8 mouse cellular contexts compared by ENCODE assay signal in genomic region chr17:34591994-34592375, GRCm38 (mm10). TPM values are rescaled to one million over a fixed set of nuclear protein-coding genes. Genes with fewer than 3 reads are reported as not detected.
DNase-seq lines count a peak whose midpoint lies in the region; ATAC-seq and TF ChIP-seq lines count a peak whose summit lies in the region.

No protein-coding gene starts in this region.

- H3K4me3 ChIP-seq in embryonic facial prominence, embryonic 13.5 days = peak overlapping the region; percentile 86
- peak overlapping the region; percentile 97 for H3K4me3 ChIP-seq in heart, embryonic 10.5 days
- H3K4me3 ChIP-seq in liver, embryonic 12.5 days = peak overlapping the region; percentile 92
- peak overlapping the region; percentile 42 for H3K4me3 ChIP-seq in myocyte
- H3K4me3 ChIP-seq in stomach, embryonic 14.5 days (ENCODE audit: low read depth, low read length) = peak overlapping the region; percentile 87

- peak overlapping the region; percentile 74 for H3ac ChIP-seq in myocyte (ENCODE audit: control insufficient read depth, insufficient read length)

- no peaks in the 10 kb centered on the region for H3K9me3 ChIP-seq in embryonic facial prominence, embryonic 13.5 days
- no peaks in the 10 kb centered on the region for H3K9me3 ChIP-seq in heart, embryonic 10.5 days
- no peaks in the 10 kb centered on the region for H3K9me3 ChIP-seq in liver, embryonic 12.5 days (replicated peaks)
- H3K9me3 ChIP-seq in stomach, embryonic 14.5 days (ENCODE audit: control insufficient read depth, low read depth, low read length) = no peaks in the 10 kb centered on the region

- peak; percentile 23; the same call in 1 of the 2 replicates for ATAC-seq in embryonic facial prominence, embryonic 13.5 days (ENCODE audit: insufficient number of reproducible peaks, insufficient read depth, low FRiP score, low TSS enrichment, low read depth)
- peak; percentile 66 for ATAC-seq in liver, embryonic 12.5 days
- ATAC-seq in stomach, embryonic 14.5 days (ENCODE audit: insufficient number of reproducible peaks, insufficient read depth, low FRiP score, low read depth) = peak; percentile 34; the same call in 1 of the 2 replicates

- no peaks in the 10 kb centered on the region for H3K79me2 ChIP-seq in myocyte (ENCODE audit: control insufficient read depth, insufficient read depth)

- peaks cover 28% of the 10 kb centered on the region for H3K36me3 ChIP-seq in embryonic facial prominence, embryonic 13.5 days
- peaks cover 24% of the 10 kb centered on the region for H3K36me3 ChIP-seq in heart, embryonic 10.5 days
- peaks cover 28% of the 10 kb centered on the region for H3K36me3 ChIP-seq in liver, embryonic 12.5 days
- H3K36me3 ChIP-seq in myocyte (ENCODE audit: control insufficient read depth, insufficient read depth) = no peaks in the 10 kb centered on the region
- H3K36me3 ChIP-seq in stomach, embryonic 14.5 days (ENCODE audit: control insufficient read depth, insufficient read depth, low read length) = peaks cover 17% of the 10 kb centered on the region

- peaks cover 72% of the 10 kb centered on the region for H3K4me1 ChIP-seq in embryonic facial prominence, embryonic 13.5 days
- peaks cover 84% of the 10 kb centered on the region for H3K4me1 ChIP-seq in heart, embryonic 10.5 days
- H3K4me1 ChIP-seq in liver, embryonic 12.5 days = peaks cover 88% of the 10 kb centered on the region
- H3K4me1 ChIP-seq in stomach, embryonic 14.5 days (ENCODE audit: control insufficient read depth, insufficient read depth, low read length) = peaks cover 54% of the 10 kb centered on the region

- H3K27ac ChIP-seq in embryonic facial prominence, embryonic 13.5 days = peak overlapping the region; percentile 99
- H3K27ac ChIP-seq in heart, embryonic 10.5 days = peak overlapping the region; percentile 100
- H3K27ac ChIP-seq in liver, embryonic 12.5 days = peak overlapping the region; percentile 89
- peak overlapping the region; percentile 99 for H3K27ac ChIP-seq in stomach, embryonic 14.5 days (ENCODE audit: low read length)

- TF ChIP-seq POLR2A in myocyte (IDR thresholded peaks at IDR 0.05; ENCODE audit: insufficient read length, low read depth) = peak; percentile 88

- WGBS in embryonic facial prominence, embryonic 13.5 days = 1% methylated on average over 20 of the region's 35 CpGs
- under 1% methylated on average over 33 of the region's 35 CpGs for WGBS in heart, embryonic 10.5 days
- 2% methylated on average over 20 of the region's 35 CpGs for WGBS in liver, embryonic 12.5 days (ENCODE audit: insufficient replicate concordance)
- WGBS in stomach, embryonic 14.5 days = under 1% methylated on average over 25 of the region's 35 CpGs

- DNase-seq in B cell, adult 2 months = peak; percentile 77 to 79
- DNase-seq in adrenal gland, postnatal 4 days (ENCODE audit: low spot score in 2 of 2) = peak; percentile 75 to 84
- DNase-seq in heart, embryonic 10.5 days (ENCODE audit: low spot score) = peak; percentile 97
- peak; percentile 82 for DNase-seq in kidney, adult 9 months

- peak overlapping the region; percentile 96 for H3K4me2 ChIP-seq in embryonic facial prominence, embryonic 13.5 days
- peak overlapping the region; percentile 99 for H3K4me2 ChIP-seq in liver, embryonic 12.5 days
- peak overlapping the region; percentile 99 for H3K4me2 ChIP-seq in myocyte (ENCODE audit: low read depth)
- H3K4me2 ChIP-seq in stomach, embryonic 14.5 days (replicated peaks; ENCODE audit: low read depth, low read length) = peak overlapping the region; percentile 88

- peak overlapping the region; percentile 97 for H3K9ac ChIP-seq in embryonic facial prominence, embryonic 13.5 days
- H3K9ac ChIP-seq in liver, embryonic 12.5 days = peak overlapping the region; percentile 97
- H3K9ac ChIP-seq in stomach, embryonic 14.5 days (replicated peaks; ENCODE audit: low read depth, low read length) = peak overlapping the region; percentile 95

- no peaks in the 10 kb centered on the region for H3K27me3 ChIP-seq in embryonic facial prominence, embryonic 13.5 days
- H3K27me3 ChIP-seq in heart, embryonic 10.5 days (ENCODE audit: insufficient read depth, poor library complexity, severe bottlenecking) = no peaks in the 10 kb centered on the region
- H3K27me3 ChIP-seq in liver, embryonic 12.5 days (replicated peaks) = no peaks in the 10 kb centered on the region
- H3K27me3 ChIP-seq in myocyte (ENCODE audit: control insufficient read depth, insufficient read depth, insufficient read length) = no peaks in the 10 kb centered on the region
- H3K27me3 ChIP-seq in stomach, embryonic 14.5 days (ENCODE audit: control insufficient read depth, insufficient read depth, low read length) = no peaks in the 10 kb centered on the region

TF ChIP-seq in myocyte, 11 proteins besides CTCF, POLR2A, EP300 and RAD21:
- TF ChIP-seq POLR2AphosphoS2 (IDR thresholded peaks at IDR 0.05; ENCODE audit: insufficient read length, low read depth) (peak; percentile 83), USF1 (IDR thresholded peaks at IDR 0.05; ENCODE audit: low read depth) (no peak)

RNA-seq across cellular contexts. Expression of gene Pbx2, which starts 0.9 kb away (rescaled TPM):
- 10 to 100 TPM; 61.7 to 63.6 TPM for total RNA-seq in adrenal gland, postnatal 4 days (2021)
- 14.8 and 19.2 TPM in 2 replicates for polyA plus RNA-seq in embryonic facial prominence, embryonic 13.5 days (2015; fragmentation: Nextera tagmentation; extraction: Ambion mirVana)
- polyA plus RNA-seq in heart, embryonic 10.5 days (2016; fragmentation: Nextera tagmentation; extraction: Ambion mirVana) = 10.2 and 16.6 TPM in 2 replicates
- polyA plus RNA-seq in liver, embryonic 12.5 days (2016; fragmentation: Nextera tagmentation; extraction: Ambion mirVana) = 6.9 and 8.3 TPM in 2 replicates
- polyA plus RNA-seq in myocyte (2012; fragmentation: generic; extraction: Trizol) = 21.6 TPM
- polyA plus RNA-seq in stomach, embryonic 14.5 days (2014; fragmentation: Nextera tagmentation; extraction: Ambion mirVana) = 13.1 and 15.5 TPM in 2 replicates

RNA-seq across cellular contexts. Expression of gene Gpsm3, which starts 2.4 kb away (rescaled TPM):
- 10 to 100 TPM in 1 of 2 experiments, 1 to 10 TPM in 1; 8.1 to 11.9 TPM for total RNA-seq in adrenal gland, postnatal 4 days (2021)
- 5.3 and 6.0 TPM in 2 replicates for polyA plus RNA-seq in embryonic facial prominence, embryonic 13.5 days (2015; fragmentation: Nextera tagmentation; extraction: Ambion mirVana)
- 6.8 and 11.0 TPM in 2 replicates for polyA plus RNA-seq in heart, embryonic 10.5 days (2016; fragmentation: Nextera tagmentation; extraction: Ambion mirVana)
- polyA plus RNA-seq in liver, embryonic 12.5 days (2016; fragmentation: Nextera tagmentation; extraction: Ambion mirVana) = 10.7 and 11.0 TPM in 2 replicates
- polyA plus RNA-seq in myocyte (2012; fragmentation: generic; extraction: Trizol) = 3.1 TPM
- polyA plus RNA-seq in stomach, embryonic 14.5 days (2014; fragmentation: Nextera tagmentation; extraction: Ambion mirVana) = 6.1 and 8.0 TPM in 2 replicates

RNA-seq across cellular contexts. Expression of gene Ager, which starts 5.7 kb away (rescaled TPM):
- total RNA-seq in adrenal gland, postnatal 4 days (2021) = 1 to 10 TPM; 9.0 to 9.2 TPM
- polyA plus RNA-seq in embryonic facial prominence, embryonic 13.5 days (2015; fragmentation: Nextera tagmentation; extraction: Ambion mirVana) = 3.6 and 4.2 TPM in 2 replicates
- polyA plus RNA-seq in heart, embryonic 10.5 days (2016; fragmentation: Nextera tagmentation; extraction: Ambion mirVana) = 5.3 and 5.6 TPM in 2 replicates
- 1.3 and 1.5 TPM in 2 replicates for polyA plus RNA-seq in liver, embryonic 12.5 days (2016; fragmentation: Nextera tagmentation; extraction: Ambion mirVana)
- 0.22 TPM for polyA plus RNA-seq in myocyte (2012; fragmentation: generic; extraction: Trizol)
- 3.7 and 3.8 TPM in 2 replicates for polyA plus RNA-seq in stomach, embryonic 14.5 days (2014; fragmentation: Nextera tagmentation; extraction: Ambion mirVana)

RNA-seq across cellular contexts. Expression of gene Rnf5, which starts 11.5 kb away (rescaled TPM):
- 10 to 100 TPM; 66.5 to 74.2 TPM for total RNA-seq in adrenal gland, postnatal 4 days (2021)
- 130 and 132 TPM in 2 replicates for polyA plus RNA-seq in embryonic facial prominence, embryonic 13.5 days (2015; fragmentation: Nextera tagmentation; extraction: Ambion mirVana)
- polyA plus RNA-seq in heart, embryonic 10.5 days (2016; fragmentation: Nextera tagmentation; extraction: Ambion mirVana) = 139 and 157 TPM in 2 replicates
- polyA plus RNA-seq in liver, embryonic 12.5 days (2016; fragmentation: Nextera tagmentation; extraction: Ambion mirVana) = 94.8 and 101 TPM in 2 replicates
- 37.1 TPM for polyA plus RNA-seq in myocyte (2012; fragmentation: generic; extraction: Trizol)
- 104 and 105 TPM in 2 replicates for polyA plus RNA-seq in stomach, embryonic 14.5 days (2014; fragmentation: Nextera tagmentation; extraction: Ambion mirVana)

RNA-seq across cellular contexts. Expression of gene Agpat1, which starts 12.1 kb away (rescaled TPM):
- 10 to 100 TPM; 73.4 to 77.7 TPM for total RNA-seq in adrenal gland, postnatal 4 days (2021)
- 50.7 and 57.5 TPM in 2 replicates for polyA plus RNA-seq in embryonic facial prominence, embryonic 13.5 days (2015; fragmentation: Nextera tagmentation; extraction: Ambion mirVana)
- polyA plus RNA-seq in heart, embryonic 10.5 days (2016; fragmentation: Nextera tagmentation; extraction: Ambion mirVana) = 44.8 and 57.8 TPM in 2 replicates
- polyA plus RNA-seq in liver, embryonic 12.5 days (2016; fragmentation: Nextera tagmentation; extraction: Ambion mirVana) = 31.2 and 31.7 TPM in 2 replicates
- polyA plus RNA-seq in myocyte (2012; fragmentation: generic; extraction: Trizol) = 70.5 TPM
- polyA plus RNA-seq in stomach, embryonic 14.5 days (2014; fragmentation: Nextera tagmentation; extraction: Ambion mirVana) = 53.1 and 53.9 TPM in 2 replicates

Comparison
In these comparisons a context has a peak if more than half of its experiments do, and no peak if none do; other contexts are left out.
1. Peak in every context shown above with its lines: DNase-seq, ATAC-seq, H3K4me3 ChIP-seq and H3K27ac ChIP-seq.
2. H3K4me3 ChIP-seq: peak in every context shown above with its lines; median percentile 97 in heart, embryonic 10.5 days; 92 in liver, embryonic 12.5 days; 87 in stomach, embryonic 14.5 days; 86 in embryonic facial prominence, embryonic 13.5 days; 42 in myocyte.